Mouse (Mus musculus) testis, adult 2 months (tissue): ENCODE results near the gene Inpp5f.

ENCODE experiments used
- CTCF ChIP-seq: fragments of 200-500 bp; IDR thresholded peaks from 2 replicates; pipeline ENCODE4 v1.5.1; 2012; ENCODE audit warnings: low read depth, mild to moderate bottlenecking, inconsistent platforms, low read length, moderate library complexity; ENCODE audit not compliant: control insufficient read depth, insufficient read depth, insufficient replicate concordance
- POLR2A ChIP-seq: fragments of 200-500 bp; IDR thresholded peaks from 2 replicates; pipeline ENCODE4 v1.6.1; 2012; ENCODE audit warnings: low read depth, mild to moderate bottlenecking, inconsistent platforms, low read length, moderate library complexity; ENCODE audit not compliant: control insufficient read depth

DNA sequence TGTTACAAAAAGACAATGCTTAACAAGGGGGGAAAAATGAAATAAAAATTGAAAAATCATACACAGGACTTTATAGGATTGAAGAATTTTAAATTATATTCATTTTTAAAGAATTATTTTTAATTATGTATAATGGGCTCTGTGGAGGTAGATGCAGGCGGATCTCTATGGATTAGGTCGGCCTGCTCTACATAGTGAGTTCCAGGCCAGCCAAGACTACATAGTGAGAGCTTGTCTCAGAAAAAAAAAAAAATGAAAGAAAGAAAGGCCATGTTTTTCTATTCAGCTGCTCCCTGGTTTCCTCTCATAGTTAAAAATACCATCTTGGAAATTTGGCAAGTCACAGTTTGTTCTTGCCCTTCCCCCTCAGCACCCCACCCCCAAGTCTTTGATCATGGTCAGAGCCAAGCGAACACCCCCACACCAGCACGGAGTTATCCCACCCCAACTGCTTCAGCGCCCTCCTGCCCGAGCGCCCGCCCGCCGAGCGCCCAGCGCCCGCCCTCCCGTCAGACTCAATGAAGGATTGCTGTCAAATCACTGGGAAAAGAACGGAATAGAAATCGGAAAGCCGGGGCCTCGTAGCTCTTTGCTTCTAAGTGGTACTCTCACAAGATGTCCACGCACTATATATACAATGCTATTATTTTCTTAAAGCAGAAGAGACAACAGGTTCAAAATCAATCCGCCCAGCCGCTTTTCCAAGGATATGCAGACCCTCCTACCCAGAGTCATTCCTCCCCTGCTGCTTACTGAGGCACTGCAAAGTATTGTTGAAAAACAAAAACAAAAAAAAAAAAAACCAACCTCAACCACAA, 18.8 kb upstream of the Inpp5f start:
- TF ChIP-seq POLR2A (no peak), CTCF (no peak)
